Mouse (Mus musculus) heart, postnatal 14 days (tissue): ENCODE results near the gene Nlrp5. TPM values are rescaled to one million over a fixed set of nuclear protein-coding genes. Genes with fewer than 3 reads are reported as not detected.
"Not testable (repeated sequence)": the region's sequence is repeated elsewhere in the genome, so short reads cannot be mapped to it uniquely, and the experiment has no call there.

Source experiments
- DNase-seq, 2 experiments: peaks; one replicate each; pipeline ENCODE4 v3.0.0; 2021 to 2022
- intact Hi-C: fragments of 180-260 bp; cut with DNase I; formaldehyde crosslinking; loops from one replicate; pipeline ENCODE4 v1.15.1; 2025
- long read RNA-seq, 2 experiments: library from polyadenylated mRNA; stranded (forward); transcript quantifications; one replicate each; pipeline ENCODE4 v2.0.0; 2021
- microRNA-seq, 2 experiments: library from miRNA; unstranded; fragments of <30 nt; microRNA quantifications; one replicate each; pipeline ENCODE4 v1.2.0; 2021 to 2022
- total RNA-seq, 2 experiments: library from RNA; stranded (reverse); gene quantifications; 2 replicates each; pipeline ENCODE4 v1.2.3; 2021

The Nlrp5 gene
- under 1 TPM in 1 of 2 experiments, not detected in 1; 0.12 TPM for total RNA-seq
- long read RNA-seq, experiment 1 = 0 reads
- long read RNA-seq, experiment 2 = 0 reads

- no peak for DNase-seq
- intact Hi-C loops = no loop called here
Measured at GRCm38 (mm10) chr7:23385589-23385988, at the start of gene Nlrp5. Gene Nlrp5 (plus strand): TSS chr7:23385889.

- intact Hi-C loops, DNase-seq: not testable (repeated sequence)
Measured at GRCm38 (mm10) chr7:23358311-23358710, 27.4 kb upstream of the Nlrp5 start.

GRCm38 (mm10) chr7:23470201-23470600, 84.5 kb downstream of the Nlrp5 start:
- intact Hi-C loops, DNase-seq: not testable (repeated sequence)

DNA sequence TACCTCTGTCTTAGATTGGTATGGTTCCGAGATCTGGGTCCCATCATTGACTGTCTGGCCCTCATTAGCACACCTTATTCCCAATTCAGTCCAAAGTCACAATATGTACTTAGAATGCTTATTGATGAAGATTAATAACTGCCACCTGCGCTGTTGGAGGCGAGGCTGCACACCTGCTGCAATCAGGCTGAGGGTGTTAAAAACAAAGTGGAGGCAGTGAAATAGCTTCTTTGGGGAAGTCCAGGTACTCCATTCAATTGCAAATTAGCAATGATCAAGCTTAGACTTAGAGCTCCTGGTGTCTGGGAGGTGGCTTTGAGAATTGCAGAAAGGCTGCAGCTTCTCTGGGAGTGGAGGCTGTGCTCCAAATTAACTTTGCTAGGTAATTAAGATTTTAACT, 85.1 kb downstream of the Nlrp5 start:
- intact Hi-C loops, DNase-seq: not testable (repeated sequence)

DNA sequence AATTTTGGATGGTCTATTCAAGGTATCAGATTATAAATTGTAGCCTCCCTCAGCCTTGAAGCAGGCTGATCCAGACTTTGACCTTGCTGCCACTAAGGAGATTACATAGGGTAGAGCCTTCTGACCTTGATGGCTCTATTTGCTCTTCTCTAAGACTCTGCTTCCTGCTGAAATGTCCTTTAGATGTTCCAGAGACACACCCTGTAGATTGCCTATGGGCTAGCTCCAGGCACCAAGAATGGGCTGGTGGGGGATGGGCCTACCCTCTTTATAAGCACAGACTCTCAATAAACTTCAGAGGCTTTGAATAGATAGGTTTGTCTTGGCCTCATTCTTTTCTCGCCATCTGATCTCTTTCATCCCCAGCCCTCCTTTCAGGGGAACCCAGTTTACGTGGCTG, 87.2 kb downstream of the Nlrp5 start:
- DNase-seq, intact Hi-C loops: not testable (repeated sequence)

Small RNAs within 50 kb of the gene (microRNA-seq; reads per million reads assigned to microRNA genes)
- gene Gm25196 = 0 reads per million in 2 experiments

Other genes starting within 250 kb of the Nlrp5 start
- not detected for gene Gm10662, start 241.4 kb upstream of the Nlrp5 start, total RNA-seq
- not detected for gene Vmn1r165, start 168.6 kb upstream of the Nlrp5 start, total RNA-seq
- gene Vmn1r166, start 134.2 kb upstream of the Nlrp5 start, total RNA-seq = not detected
- gene Gm6902, start 107.0 kb upstream of the Nlrp5 start, total RNA-seq = not detected
- not detected for gene Nlrp4e, start 84.7 kb upstream of the Nlrp5 start, total RNA-seq
- not detected for gene Vmn1r167, start 121.3 kb downstream of the Nlrp5 start, total RNA-seq
- not detected for gene Vmn1r168, start 153.8 kb downstream of the Nlrp5 start, total RNA-seq
- not detected for gene Vmn1r169, start 189.6 kb downstream of the Nlrp5 start, total RNA-seq
- not detected for gene Vmn1r170, start 220.3 kb downstream of the Nlrp5 start, total RNA-seq
- not detected for gene Vmn1r171, start 244.8 kb downstream of the Nlrp5 start, total RNA-seq